Mouse (Mus musculus) stomach, embryonic 14.5 days (tissue): ENCODE results near the gene Ccl8. TPM values are rescaled to one million over a fixed set of nuclear protein-coding genes. Genes with fewer than 3 reads are reported as not detected.

ENCODE experiments used
- ATAC-seq: fragments of 200-750 bp; cut with Nextera tagmentation; 2 replicates; pipeline ENCODE4 v1.8.0; 2017; ENCODE audit warnings: low read depth, moderate TSS enrichment; ENCODE audit not compliant: insufficient number of reproducible peaks, insufficient read depth, low FRiP score
- H3K27ac ChIP-seq: fragments of 300-500 bp; sonication (generic); 2 replicates; pipeline ENCODE4 v1.5.1; 2014; ENCODE audit warnings: mild to moderate bottlenecking, low read length, moderate library complexity, mixed read lengths
- H3K27me3 ChIP-seq: fragments of 300-500 bp; sonication (generic); 2 replicates; pipeline ENCODE4 v1.6.1; 2014; ENCODE audit warnings: low read length, control low read depth, mixed read lengths; ENCODE audit not compliant: control insufficient read depth, insufficient read depth
- H3K36me3 ChIP-seq: fragments of 300-500 bp; sonication (generic); 2 replicates; pipeline ENCODE4 v1.6.1; 2014; ENCODE audit warnings: mild to moderate bottlenecking, control low read depth, low read length, moderate library complexity, mixed read lengths; ENCODE audit not compliant: control insufficient read depth, insufficient read depth
- H3K4me1 ChIP-seq: fragments of 300-500 bp; sonication (generic); 2 replicates; pipeline ENCODE4 v1.6.1; 2014; ENCODE audit warnings: low read length, control low read depth, mixed read lengths; ENCODE audit not compliant: control insufficient read depth, insufficient read depth
- H3K4me2 ChIP-seq: fragments of 300-500 bp; sonication (generic); replicated peaks from 2 replicates; pipeline ENCODE4 v1.6.1; 2014; ENCODE audit warnings: low read depth, low read length, control low read depth
- H3K4me3 ChIP-seq: fragments of 300-500 bp; sonication (generic); 2 replicates; pipeline ENCODE4 v1.5.1; 2014; ENCODE audit warnings: low read depth, low read length, control low read depth
- H3K9ac ChIP-seq: fragments of 300-500 bp; sonication (generic); replicated peaks from 2 replicates; pipeline ENCODE4 v1.6.1; 2014; ENCODE audit warnings: low read depth, mild to moderate bottlenecking, control low read depth, low read length, moderate library complexity, mixed read lengths
- H3K9me3 ChIP-seq: fragments of 300-500 bp; sonication (generic); 2 replicates; pipeline ENCODE4 v1.6.1; 2016; ENCODE audit warnings: low read depth, low read length, control low read depth; ENCODE audit not compliant: control insufficient read depth
- WGBS: fragments of 180-500 bp; shearing (Covaris S2); extraction: QIAGEN DNeasy Blood & Tissue Kit; methylation state at CpG from one replicate; pipeline ENCODE4 v1.1.7; 2014; 5-methylcytosine and 5-hydroxymethylcytosine counted together
- polyA plus RNA-seq: library from polyadenylated mRNA; unstranded; fragments of >200 nt; fragmentation: Nextera tagmentation; extraction: Ambion mirVana; gene quantifications from 2 replicates; pipeline ENCODE4 v1.2.1, GENCODE M21; 2014

Gene Ccl8
- not detected in 2 replicates for polyA plus RNA-seq

DNA sequence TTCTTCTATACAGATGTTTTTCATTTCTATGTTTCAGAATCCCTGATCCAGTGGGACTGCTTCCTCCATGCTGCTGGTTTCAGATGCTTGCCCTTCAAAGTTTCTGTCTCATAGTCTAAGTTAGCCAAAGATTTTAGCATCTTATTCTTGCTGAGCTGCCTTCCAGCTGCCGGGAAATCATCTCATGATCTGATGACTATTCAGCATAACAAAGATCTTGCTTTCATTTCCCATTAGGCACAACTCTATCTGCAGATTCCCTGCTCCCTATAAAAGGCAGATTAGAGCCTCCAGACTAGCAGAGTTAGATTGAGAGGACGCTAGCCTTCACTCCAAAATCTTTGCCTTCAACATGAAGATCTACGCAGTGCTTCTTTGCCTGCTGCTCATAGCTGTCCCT, at the start of gene Ccl8:
Ccl8 (plus strand) TSS at position 301 of the 400 bp plus-strand sequence.
- H3K9ac ChIP-seq = no peak within 1 kb of the TSS
- H3K27ac ChIP-seq = no peak within 1 kb of the TSS
- no peak for ATAC-seq
- no peaks in the 10 kb centered on the region for H3K27me3 ChIP-seq
- H3K4me2 ChIP-seq = no peak within 1 kb of the TSS
- no peak within 1 kb of the TSS for H3K4me3 ChIP-seq
- H3K36me3 ChIP-seq = no peaks in the 10 kb centered on the region
- H3K9me3 ChIP-seq = no peaks in the 10 kb centered on the region
- no peaks in the 10 kb centered on the region for H3K4me1 ChIP-seq
- WGBS = 88% methylated on average over 3 of the region's 3 CpGs

DNA sequence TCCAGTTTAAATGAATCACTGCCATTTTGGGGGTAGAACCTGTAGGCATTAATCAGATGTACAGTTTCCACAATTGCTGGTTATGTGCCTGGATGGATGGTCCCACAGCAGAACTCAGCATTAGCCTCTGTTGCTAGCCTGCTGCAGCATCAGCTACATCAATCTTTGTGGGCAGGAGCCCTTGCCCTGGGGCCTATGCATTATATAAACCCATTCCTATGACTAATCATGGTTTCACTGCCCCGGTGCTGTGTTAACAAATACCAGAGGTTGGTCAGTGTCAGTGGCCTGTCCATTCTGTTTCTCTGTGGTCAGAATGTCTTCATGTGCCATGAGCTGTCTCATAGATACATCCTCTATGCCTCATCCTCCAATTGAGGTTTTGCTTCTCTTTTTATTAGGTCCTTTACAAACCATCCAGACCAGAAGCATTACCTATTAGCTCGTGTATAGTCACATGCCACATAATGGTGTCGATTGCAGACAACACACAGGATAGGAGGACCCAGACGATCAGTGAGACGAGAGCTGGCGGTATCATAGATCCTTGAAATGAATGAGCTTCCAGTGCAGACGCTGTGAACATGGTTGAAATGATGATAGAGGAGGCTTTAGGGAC, 47.9 kb upstream of the Ccl8 start:
- no peaks in the 10 kb centered on the region for H3K36me3 ChIP-seq
- no peak overlapping the region for H3K4me3 ChIP-seq
- no peak overlapping the region for H3K27ac ChIP-seq
- H3K27me3 ChIP-seq = no peaks in the 10 kb centered on the region
- no peaks in the 10 kb centered on the region for H3K9me3 ChIP-seq
- no peaks in the 10 kb centered on the region for H3K4me1 ChIP-seq
- H3K4me2 ChIP-seq = no peak overlapping the region
- no peak overlapping the region for H3K9ac ChIP-seq
- 77% methylated on average over 7 of the region's 7 CpGs for WGBS
- no peak for ATAC-seq

DNA sequence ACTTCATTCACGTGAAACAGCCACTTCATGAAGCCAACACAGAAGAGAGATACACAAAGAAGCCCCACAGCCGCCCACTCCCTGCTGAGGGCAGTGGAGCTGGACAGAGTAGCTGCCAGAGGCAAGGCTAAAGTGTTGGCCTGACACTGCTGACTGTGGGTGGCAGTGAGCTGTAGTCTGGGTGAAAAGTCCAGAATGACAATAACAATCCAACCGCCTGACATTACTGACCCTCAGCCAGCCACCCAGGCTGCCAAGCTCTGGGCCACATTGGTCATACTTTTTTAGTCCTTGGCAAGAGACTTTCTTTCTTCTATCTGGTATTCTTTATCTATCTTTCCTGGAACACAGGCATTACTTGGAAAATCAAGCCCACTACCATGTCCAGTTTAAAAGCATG, 43.9 kb upstream of the Ccl8 start:
- no peaks in the 10 kb centered on the region for H3K4me1 ChIP-seq
- no peaks in the 10 kb centered on the region for H3K9me3 ChIP-seq
- ATAC-seq = no peak
- peak overlapping the region; percentile 69; the same call in 1 of the 2 replicates for H3K27ac ChIP-seq
- no peak overlapping the region for H3K9ac ChIP-seq
- no peak overlapping the region for H3K4me2 ChIP-seq
- H3K4me3 ChIP-seq = no peak overlapping the region
- H3K27me3 ChIP-seq = no peaks in the 10 kb centered on the region
- no peaks in the 10 kb centered on the region for H3K36me3 ChIP-seq
- WGBS = 85% methylated on average over 3 of the region's 3 CpGs

DNA sequence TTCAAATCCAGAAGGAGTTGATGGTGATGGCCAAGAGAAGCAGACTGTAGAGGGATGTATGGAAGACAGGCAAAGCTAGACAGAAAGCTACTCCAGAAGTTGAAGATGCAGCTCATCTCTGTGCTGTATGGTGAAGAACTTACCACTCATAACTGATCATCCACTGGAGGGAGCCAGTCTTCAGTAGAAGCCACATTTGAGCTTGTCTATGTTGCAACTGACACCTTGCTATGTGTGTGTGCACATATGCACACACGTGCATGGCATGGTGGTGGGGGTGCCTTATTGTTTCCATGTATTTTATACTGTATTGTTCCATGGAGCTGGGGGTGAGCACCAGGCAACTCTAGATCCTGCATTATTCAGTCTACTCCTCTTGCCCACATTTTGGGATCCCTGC, 42.6 kb upstream of the Ccl8 start:
- H3K27me3 ChIP-seq = no peaks in the 10 kb centered on the region
- H3K9me3 ChIP-seq = no peaks in the 10 kb centered on the region
- no peak overlapping the region for H3K4me3 ChIP-seq
- no peaks in the 10 kb centered on the region for H3K4me1 ChIP-seq
- no peak overlapping the region for H3K27ac ChIP-seq
- no peaks in the 10 kb centered on the region for H3K36me3 ChIP-seq
- no peak overlapping the region for H3K4me2 ChIP-seq
- no peak overlapping the region for H3K9ac ChIP-seq
- no peak for ATAC-seq
- WGBS = 79% methylated on average over 1 of the region's 1 CpGs

DNA sequence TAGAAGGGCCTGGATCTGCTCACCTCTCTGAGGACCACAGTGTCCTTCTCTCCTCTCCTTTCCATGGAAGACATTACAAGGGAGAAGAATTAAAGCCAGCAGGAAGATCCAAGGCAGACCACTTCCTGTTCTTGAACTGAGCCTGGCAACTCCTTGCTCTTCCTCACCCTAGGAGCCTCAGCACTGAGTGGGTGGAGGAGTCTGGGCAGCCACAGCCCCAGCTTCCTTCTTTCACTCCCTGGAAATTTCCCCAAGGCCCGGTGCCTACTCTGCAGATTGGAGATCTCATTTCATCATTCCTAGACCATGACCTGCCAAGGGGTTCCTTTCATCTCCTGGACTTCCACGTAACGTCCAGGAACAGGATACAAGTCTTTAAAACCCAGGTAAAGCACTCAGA, 42.0 kb upstream of the Ccl8 start:
- no peaks in the 10 kb centered on the region for H3K27me3 ChIP-seq

DNA sequence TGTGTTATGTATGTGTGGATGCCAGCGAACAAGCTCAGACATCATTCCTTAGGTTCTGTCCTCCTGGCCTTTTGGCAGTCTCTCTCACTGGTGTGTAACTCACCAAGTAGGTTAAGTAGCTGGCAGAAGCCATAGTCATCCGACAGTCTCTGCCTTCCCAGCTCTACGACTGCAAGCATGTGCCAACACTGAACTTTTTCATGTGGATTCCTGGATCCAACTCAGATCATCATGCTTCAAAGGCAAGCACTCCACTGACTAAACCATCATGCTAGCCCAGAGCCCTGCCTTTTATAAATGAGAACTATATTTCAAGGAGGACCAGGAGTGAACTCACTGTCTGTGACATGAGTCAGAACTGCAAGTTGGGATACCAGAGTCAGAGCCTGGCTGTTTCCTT, 41.3 kb upstream of the Ccl8 start:
- no peak overlapping the region for H3K4me3 ChIP-seq
- no peak overlapping the region for H3K4me2 ChIP-seq
- no peaks in the 10 kb centered on the region for H3K36me3 ChIP-seq
- H3K27ac ChIP-seq = no peak overlapping the region
- WGBS = 86% methylated on average over 3 of the region's 3 CpGs
- H3K9ac ChIP-seq = no peak overlapping the region
- H3K27me3 ChIP-seq = no peaks in the 10 kb centered on the region
- H3K9me3 ChIP-seq = no peaks in the 10 kb centered on the region
- no peaks in the 10 kb centered on the region for H3K4me1 ChIP-seq
- no peak for ATAC-seq

More for the DNA sequence above, 42.0 kb upstream of the Ccl8 start:
- H3K9me3 ChIP-seq = no peaks in the 10 kb centered on the region
- no peaks in the 10 kb centered on the region for H3K4me1 ChIP-seq
- whole genome bisulfite sequencing = 76% methylated on average over 3 of the region's 3 CpGs
- H3K36me3 ChIP-seq = no peaks in the 10 kb centered on the region
- ATAC-seq = no peak
- H3K4me2 ChIP-seq = no peak overlapping the region
- no peak overlapping the region for H3K27ac ChIP-seq
- no peak overlapping the region for H3K4me3 ChIP-seq
- H3K9ac ChIP-seq = no peak overlapping the region

DNA sequence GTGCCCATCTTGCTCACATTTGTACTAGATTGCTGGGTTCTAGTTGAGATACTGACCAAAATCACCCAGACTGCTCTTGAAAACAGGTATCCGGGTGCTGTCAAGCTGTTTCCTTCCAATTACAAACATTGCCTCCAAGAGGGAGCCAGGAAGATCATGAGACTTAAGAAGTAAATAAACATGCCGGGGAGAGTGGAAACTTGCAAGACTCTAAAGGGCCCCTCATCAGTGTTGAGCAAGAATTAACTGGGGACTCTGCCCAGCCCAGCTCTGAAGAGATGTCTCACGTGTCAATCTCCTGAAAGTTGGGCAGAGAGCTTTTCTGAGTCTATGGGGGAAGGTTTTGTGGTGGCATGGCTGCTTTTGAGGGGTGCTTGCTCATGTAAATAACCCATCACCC, 38.0 kb upstream of the Ccl8 start:
- Histone ChIP-seq H3K27me3 (no peaks in the 10 kb centered on the region), H3K36me3 (no peaks in the 10 kb centered on the region)
- WGBS = 52% methylated on average over 3 of the region's 3 CpGs

DNA sequence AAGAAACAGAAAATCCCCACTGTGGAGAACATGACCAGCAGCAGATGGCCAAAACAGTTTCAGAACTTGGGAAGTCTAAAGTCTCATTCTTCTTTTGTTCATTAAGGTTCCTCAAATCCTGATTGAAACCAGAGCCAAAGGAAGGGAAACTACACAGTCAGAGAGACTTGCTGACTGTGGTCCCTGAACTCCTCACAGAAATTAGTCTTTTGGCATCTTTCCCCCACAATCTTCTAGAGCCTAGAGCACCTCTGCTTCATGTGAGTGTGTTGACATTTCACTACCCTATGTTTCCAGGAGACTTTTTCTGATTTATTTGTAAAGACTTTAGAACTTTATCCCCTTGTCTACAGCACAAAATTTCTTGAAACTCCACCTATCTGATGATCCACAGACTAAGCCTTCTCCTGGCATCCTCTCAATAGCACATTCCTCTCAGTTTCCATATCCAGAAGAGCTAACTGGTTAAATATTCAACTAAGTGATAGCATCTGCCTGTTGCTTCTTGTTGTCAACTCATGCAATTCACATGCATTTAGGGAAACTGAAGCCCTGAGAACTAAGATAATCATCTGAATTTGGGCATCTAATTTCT, 36.8 kb upstream of the Ccl8 start:
- no peaks in the 10 kb centered on the region for H3K9me3 ChIP-seq
- H3K27me3 ChIP-seq = no peaks in the 10 kb centered on the region
- H3K4me3 ChIP-seq = no peak overlapping the region
- no peak overlapping the region for H3K4me2 ChIP-seq
- no peak overlapping the region; the same call in 1 of the 2 replicates for H3K27ac ChIP-seq
- H3K36me3 ChIP-seq = no peaks in the 10 kb centered on the region
- H3K9ac ChIP-seq = no peak overlapping the region
- H3K4me1 ChIP-seq = no peaks in the 10 kb centered on the region
- no peak for ATAC-seq

More for the DNA sequence above, 38.0 kb upstream of the Ccl8 start:
- Histone ChIP-seq H3K27ac (no peak overlapping the region), H3K4me3 (no peak overlapping the region), H3K9ac (no peak overlapping the region), H3K9me3 (no peaks in the 10 kb centered on the region), H3K4me1 (no peaks in the 10 kb centered on the region), H3K4me2 (no peak overlapping the region)
- ATAC-seq = no peak

DNA sequence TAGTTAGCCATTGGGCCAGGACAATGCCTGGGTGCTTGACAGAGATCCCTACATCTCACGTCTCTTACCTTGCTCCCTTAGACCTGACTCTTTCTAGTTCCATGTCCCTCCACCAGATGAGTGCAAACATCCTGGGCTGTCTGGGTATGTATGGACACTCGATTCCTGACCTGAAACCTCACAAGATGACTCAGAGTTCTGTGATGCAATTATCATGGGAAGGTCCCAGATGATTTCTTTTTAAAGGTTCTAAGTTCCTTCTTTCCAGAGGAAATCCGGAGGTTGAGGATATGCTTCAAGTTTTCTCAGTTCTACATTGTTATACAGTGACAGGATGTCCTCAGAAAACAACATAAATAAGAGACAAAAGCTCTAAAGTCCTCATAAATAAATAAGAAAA, 34.1 kb upstream of the Ccl8 start:
- 72% methylated on average over 3 of the region's 3 CpGs for WGBS
- no peaks in the 10 kb centered on the region for H3K27me3 ChIP-seq

More for the DNA sequence above, 34.1 kb upstream of the Ccl8 start:
- Histone ChIP-seq H3K9ac (no peak overlapping the region), H3K4me1 (no peaks in the 10 kb centered on the region), H3K9me3 (no peaks in the 10 kb centered on the region), H3K4me3 (no peak overlapping the region), H3K27ac (no peak overlapping the region), H3K4me2 (no peak overlapping the region), H3K36me3 (no peaks in the 10 kb centered on the region)
- no peak for ATAC-seq
